Mouse (Mus musculus) bone marrow, adult 2 months (tissue): ENCODE measurements around the gene Mmachc.

Experiments used
- CTCF ChIP-seq: fragments of 200-500 bp; IDR thresholded peaks from 2 replicates; pipeline ENCODE4 v1.5.1; 2011; ENCODE audit warnings: low read length, control low read depth; ENCODE audit not compliant: control insufficient read depth, insufficient read depth
- POLR2A ChIP-seq: fragments of 200-500 bp; IDR thresholded peaks from 2 replicates; pipeline ENCODE4 v1.6.1; 2011; ENCODE audit warnings: low read depth, mild to moderate bottlenecking, control low read depth, low read length, borderline replicate concordance; ENCODE audit not compliant: control insufficient read depth

- TF ChIP-seq POLR2A (no peak), CTCF (no peak)
Observed at GRCm38 (mm10) chr4:116661998-116662397, 46.2 kb downstream of the Mmachc start.
